Mouse (Mus musculus) gastrocnemius, adult 8-10 months (tissue): ENCODE measurements around the gene Arid5a. TPM values are rescaled to one million over a fixed set of nuclear protein-coding genes. Genes with fewer than 3 reads are reported as not detected.

ENCODE experiments used
- DNase-seq, 2 experiments: peaks; one replicate each; pipeline ENCODE4 v3.0.0; 2022; ENCODE audit warnings: low spot score in 2 of 2
- microRNA-seq: library from miRNA; unstranded; fragments of <30 nt; microRNA quantifications from one replicate; pipeline ENCODE4 v1.2.0, GENCODE M21; 2022
- total RNA-seq, 4 experiments: library from RNA; stranded (reverse); gene quantifications; 2 replicates each; pipeline ENCODE4 v1.2.4; 2022

Gene Arid5a
- total RNA-seq, 4 experiments from 2014 or later = 4.1 to 10.0 (median 7.3) TPM

DNA sequence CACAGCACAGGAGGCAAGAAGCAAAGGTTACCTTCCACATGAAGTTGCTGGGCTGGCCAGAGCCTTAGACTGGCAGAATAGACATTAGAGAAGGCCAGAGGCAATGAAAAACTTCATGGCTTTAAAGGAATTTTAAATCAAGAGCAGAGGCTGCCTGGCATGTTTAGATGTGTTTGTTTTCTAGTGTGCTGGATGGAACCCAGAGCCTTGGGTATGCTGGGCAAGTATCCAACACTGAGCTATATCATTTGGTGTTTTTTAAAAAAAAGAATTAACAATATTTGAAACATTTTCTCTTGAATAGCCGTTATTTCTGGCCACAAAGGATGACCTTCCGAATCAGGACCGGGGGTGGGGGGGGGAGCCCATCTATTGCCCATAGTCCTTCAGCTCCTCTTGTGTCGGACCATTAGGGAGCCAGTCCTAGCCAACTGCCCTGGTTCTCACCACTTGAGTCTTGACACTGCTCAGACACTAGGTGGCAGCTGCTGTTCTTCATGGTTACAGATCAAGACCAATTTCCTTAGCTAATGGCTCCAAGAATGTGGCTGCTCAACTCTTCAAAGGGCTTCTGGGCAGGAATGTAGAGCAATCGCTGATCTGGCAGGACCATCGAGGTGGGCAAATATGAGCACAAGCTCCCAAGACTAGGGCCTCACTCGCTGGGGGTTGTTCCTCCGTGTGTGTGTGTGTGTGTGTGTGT, 16.4 kb downstream of the Arid5a start:
- DNase-seq = no peak

DNA sequence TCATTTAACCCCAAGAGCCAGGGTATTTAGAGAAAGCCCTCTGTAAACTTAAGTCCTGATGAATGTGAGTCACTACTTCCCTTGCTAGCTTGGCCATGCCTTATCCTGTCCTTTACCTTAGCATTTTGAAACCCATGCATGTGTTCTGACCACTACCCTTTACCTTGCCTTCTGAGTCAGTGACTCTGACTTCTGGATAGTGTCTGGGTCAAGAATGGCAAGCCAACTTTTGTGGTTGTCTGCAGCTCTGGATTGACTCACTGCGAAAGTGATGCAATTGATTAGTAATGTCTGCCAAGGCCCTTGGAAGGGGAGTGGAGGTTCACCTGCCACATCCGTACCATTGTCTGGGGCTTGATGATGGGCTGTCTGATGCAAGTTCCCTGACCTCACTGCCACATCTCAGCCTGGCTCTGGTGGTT, 18.4 kb downstream of the Arid5a start:
- DNase-seq = no peak

DNA sequence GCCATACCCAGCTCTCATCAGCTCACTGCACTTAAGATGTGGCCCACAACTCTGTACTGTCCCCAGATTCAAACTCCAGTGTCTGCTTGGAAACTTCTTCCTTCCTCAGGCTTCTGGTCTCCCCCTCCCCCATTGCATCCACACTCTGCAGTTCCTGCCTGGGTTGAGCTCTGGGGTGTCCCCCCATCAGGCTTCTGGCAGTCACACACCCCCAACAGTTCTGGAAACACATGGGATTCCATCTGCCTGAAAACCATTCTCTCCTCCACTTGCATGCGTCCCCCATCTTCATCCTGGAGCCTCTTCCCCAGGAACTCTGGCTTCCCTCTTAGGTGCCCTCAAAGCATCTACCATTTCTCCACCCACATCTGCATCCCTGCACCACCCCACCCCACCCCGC, 19.3 kb downstream of the Arid5a start:
- DNase-seq = no peak

DNA sequence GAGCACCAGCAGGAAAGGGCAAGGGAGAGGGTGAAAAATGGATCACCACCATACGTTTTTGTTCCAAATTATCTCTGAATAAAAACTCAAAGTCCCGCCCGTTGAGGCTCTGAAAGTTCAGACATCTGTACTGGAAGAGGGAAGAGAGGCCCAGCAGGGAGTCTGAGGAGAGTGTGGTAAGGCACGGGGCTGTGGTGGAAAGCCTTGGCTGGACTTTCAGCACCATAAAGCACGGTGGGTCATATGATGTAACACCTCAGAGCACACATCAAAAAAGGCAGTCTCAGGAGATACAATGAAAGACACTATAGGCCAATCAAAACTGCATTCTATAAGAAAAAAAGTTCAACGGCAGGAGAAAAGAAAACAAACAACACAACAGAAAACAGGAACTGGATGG, 24.2 kb downstream of the Arid5a start:
- DNase-seq = no peak

DNA sequence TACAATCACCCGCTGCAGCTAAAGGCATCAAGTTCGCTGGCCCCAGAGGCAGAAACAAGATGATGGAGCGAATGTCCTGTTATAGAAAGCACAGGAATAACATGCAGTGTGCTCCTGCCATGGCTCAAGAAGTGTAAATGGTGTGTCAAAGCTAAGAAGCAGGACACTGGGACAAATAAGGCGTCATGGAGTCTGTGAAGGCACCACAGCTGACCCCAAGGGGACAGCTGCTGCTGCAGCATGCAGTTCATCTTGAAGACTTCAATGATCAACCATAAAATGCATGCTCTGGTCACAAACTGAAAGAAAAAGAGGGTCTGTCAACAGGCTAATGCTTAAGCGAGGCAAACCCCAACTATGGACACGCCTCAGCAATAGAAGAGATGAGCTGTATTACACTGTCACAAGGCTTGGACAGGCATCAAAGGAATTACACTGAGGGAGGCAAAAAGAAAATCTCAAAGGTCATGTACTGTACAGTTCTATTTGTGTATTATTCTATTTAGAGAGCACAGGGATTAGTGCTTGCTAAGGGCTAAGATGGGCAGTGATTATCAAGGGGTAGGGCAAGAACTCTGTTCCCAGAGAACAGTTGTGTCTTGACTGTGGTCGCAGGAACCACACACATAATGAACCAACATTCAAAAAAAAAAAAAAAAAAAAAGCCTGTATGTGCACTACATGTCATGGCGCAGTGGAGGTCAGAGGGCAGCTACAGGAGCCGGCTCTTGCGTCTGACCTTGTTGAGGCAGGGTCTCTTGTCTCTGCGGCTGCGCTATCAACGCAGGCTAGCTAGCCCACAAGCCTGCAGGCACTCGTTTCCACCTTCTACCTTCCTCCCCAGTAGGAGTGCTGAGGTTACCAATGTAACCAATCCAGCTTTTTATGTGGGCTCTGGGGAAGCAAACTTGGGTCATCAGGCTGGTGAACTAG, 25.7 kb downstream of the Arid5a start:
- DNase-seq = no peak

DNA sequence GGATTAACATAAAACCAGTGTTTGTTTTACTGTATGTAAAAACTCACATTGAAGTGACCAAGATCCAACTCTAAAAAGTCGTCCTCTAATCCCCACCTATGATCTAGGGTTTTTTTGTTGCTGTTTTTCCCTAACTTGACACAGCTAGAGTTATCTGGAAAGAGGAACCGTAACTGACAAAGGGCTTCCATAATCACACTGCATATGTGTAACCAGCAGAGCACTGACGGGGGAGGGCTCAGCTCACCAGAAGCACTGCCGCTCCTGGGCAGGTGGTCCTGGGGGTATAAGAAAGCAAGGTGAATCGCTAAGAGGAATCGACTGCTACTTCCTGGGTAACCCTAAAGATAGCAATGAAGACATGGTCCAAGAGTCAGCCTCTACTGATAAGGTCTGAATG, 35.0 kb downstream of the Arid5a start:
- no peak for DNase-seq

DNA sequence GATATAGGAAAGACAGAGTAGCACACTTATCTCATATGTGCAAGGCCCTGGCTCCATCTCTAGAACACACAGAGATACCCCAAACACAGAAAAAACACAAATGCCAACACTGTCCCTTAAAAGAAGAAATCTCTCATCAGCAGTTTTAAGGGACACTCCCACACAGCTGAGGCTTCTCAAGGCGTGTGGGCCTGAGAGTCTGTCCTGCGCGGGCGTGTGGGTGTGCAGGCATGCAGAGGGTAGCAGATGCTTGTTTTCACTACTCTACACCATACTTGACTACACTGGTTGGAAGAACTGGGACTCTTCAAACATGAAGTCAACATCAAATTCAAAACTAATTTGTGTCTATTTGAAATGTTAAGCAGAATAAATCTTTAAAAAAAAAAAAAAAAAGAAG, 44.8 kb downstream of the Arid5a start:
- no peak for DNase-seq

DNA sequence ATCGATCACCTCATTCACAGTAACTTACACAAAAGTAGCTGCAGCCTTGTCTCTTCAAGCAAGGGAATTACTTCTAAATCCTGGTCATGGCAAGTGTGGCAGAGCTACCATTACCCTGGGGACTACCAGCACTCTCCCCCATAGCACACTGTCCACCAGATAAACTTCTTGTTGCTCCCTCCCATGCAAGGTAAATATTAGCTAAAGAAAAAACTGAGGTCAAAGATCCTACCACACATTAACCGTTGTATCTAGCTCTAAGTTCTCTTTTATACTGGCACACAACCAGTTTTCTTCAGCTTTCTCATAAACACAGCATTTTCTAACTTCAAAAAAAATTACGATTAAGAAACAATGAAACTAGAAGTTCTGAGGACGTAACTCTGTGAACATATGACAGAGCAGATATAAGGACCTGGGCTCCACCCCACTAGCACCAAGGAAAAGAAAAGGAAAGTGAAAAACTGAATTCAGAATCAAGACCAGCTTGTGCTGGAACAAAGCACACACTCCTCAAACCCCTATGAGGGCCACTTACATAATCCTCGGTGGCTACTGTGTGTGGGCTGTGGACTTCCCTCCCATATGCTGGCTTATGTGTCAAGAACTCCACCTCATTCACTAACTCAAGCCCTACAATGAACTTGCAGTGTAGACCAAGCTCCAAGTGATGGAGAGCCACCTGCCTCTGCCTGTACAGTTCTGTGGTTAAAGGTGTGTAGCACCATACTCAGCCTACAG, 49.6 kb downstream of the Arid5a start:
- DNase-seq = no peak

DNA sequence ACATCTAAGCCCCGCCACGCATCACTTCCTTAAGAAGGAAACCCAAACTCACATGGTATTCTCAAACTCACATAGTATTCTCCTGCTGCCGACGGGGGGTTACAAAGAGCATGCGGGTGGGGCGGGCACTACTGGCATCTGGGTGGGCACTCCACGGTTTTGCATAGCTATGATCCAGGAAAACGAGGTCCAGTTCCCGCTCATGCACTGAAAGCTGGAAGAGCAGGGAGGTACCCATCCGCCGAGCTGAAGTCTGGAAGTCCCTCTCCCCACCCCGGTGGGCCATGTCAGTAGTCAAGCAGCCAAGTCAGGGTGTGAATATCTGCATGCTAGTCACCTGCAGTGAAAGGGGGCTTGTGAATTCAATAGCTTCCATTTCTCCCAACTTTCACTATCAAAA, 60.2 kb downstream of the Arid5a start:
- DNase-seq = no peak

DNA sequence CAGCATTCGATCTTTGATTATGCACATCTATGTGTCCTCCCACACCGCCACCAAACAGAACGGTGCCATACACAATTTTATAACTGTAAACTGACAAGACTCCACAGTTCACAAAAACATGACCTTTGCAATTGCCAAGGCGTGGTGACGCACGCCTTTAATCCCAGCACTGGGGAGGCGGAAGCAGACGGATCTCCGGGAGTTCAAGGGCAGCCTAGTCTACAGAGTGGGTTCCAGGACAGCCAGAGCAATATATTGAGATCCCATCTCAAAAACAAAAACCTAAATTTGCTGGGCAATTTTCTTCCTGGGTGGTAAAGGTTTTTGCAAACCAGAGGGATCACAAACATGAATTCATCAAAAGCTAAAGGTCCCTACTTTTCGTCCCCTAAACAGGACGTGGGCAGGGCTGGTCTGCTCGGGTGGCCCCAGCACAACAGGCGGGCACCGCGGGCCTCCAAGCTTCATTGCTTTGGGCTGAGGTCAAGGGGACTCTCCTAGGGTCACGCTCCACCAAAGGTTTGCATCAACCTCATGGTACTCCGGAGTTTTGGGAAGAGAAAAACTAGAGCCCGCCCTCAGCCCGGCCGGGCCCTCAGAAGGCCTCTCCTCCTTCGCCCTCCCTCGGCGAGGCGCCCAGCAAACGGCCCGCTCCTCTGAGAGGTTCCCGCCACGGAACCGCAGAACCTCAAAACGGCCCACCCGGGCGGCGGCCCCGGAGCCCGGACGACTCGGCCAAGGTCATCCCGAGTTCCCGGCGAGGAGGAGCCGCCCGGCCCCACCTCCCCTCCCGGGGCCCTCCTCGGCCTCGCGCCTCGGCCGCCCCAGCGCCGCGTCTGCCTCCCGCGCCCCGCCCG, 60.8 kb downstream of the Arid5a start:
- peak; percentile 39 to 52 for DNase-seq

DNA sequence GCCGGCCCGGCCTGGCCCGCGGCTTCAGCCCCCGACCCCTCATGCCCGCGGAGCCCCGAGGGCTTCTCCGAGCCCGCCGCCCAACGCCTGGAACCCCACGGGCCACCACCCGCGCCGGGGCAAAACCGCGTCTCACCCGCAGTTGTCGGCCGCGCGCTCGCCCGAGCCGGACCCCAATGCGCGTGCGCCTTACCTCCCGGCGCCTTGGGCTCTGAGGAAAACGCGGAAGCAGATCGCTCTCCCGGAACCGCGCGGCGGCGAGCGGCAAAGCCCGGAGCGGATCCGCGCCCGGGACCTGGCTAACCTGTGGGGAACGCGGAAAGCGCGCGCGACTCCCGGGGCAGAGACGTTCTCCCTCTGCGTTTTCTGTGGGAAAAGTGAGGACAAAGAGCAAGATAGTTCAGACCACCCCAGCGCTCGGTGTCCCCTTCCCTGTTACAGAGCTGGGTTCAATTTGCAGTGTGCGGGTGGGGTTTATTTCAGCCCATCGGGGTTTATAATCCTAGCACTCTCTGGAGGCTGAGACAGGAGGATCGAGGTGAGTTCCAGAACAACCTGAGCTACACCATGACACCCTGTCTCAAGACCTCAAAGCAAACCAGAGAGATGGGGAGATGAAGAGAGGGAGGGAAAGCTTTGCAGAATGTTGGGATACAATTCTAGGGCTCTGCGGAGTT, 61.6 kb downstream of the Arid5a start, which contains the start of gene Kansl3:
Kansl3 (minus strand) TSS at position 213 of the 677 bp plus-strand sequence.
- DNase-seq = peak; percentile 73 to 80

DNA sequence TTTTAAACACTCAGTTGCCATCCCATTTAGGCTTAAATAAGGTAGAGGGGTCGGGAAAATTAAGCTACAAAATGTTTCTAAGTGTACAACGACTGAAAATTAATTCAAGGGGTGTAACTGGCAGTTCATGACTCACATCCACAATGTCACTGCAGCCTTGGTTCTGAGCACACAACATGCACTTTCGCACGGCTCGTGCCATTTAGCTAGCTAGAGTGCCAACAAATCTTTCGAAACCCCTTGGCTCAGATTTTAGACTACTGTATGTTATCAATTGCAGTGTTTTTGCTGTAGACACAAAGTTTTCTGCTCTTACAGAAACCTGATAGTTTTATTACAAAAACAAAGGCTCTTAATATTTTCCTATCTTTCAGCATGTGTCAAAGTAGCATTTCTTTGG, 63.4 kb downstream of the Arid5a start:
- no peak for DNase-seq

DNA sequence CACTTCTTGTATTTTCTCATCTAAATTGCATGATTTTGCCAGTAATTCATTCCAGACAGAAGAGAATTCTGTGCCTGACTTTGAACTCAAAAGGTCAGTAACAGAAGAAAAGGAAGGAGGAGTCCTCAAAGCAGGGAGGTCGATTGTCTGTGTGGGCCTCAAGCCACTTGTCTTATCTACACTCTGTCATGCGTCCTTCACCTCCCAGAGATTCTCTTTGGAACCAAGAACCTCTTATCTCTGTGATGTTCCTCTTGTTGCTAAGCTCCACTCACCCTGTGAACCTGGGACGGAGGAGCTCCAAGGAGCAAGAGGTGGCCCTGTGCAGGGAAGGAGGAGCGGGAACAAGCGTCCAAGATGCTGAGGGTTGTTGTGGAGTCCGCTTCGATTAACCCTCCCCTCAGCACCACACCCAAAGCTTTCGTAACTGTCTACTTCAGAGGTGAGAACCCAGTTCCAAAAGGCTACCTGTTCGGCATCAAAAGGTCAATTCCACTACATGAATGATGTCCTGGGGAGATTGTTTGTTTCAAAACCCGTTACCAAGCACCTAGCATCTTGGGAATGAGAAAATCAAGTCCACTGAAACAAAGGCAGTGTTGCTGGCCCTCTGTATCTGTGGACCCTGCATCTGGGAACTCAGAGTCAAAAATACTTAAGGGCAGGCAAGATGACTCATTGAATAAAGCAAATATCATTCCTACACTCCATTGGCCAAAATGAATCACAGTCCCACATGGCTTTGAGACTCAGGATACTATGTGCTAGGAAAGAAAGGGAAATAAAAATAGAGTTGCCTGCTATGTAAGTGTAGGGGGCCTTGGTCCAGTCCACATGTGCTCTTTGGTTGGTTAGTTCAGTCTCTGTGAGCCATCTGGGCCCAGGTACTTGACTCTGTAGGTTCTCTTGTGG, 64.7 kb downstream of the Arid5a start, which contains the start of gene Fer1l5:
Fer1l5 (plus strand) TSS at position 358 of the 912 bp plus-strand sequence.
- no peak for DNase-seq

Small RNA genes lying within 50 kb of the gene (microRNA-seq; reads per million reads assigned to microRNA genes)
- gene Mir6898 = not detected

Other genes with a start within 250 kb of the Arid5a start
- 10 to 100 TPM; 19.3 to 23.2 (median 20.8) TPM for gene Hs6st1, start 239.3 kb upstream of the Arid5a start, total RNA-seq
- 10 to 100 TPM; 27.1 to 32.6 (median 27.3) TPM for gene Uggt1, start 63.0 kb upstream of the Arid5a start, total RNA-seq
- gene Neurl3, start 33.1 kb upstream of the Arid5a start, total RNA-seq = 1 to 10 TPM in 1 of 4 experiments, under 1 TPM in 3; 0.27 to 1.1 (median 0.40) TPM
- gene Kansl3, start 61.4 kb downstream of the Arid5a start, total RNA-seq = 10 to 100 TPM; 34.1 to 50.1 (median 38.7) TPM
- gene Fer1l5, start 64.6 kb downstream of the Arid5a start, total RNA-seq = not detected
- 10 to 100 TPM; 19.9 to 24.7 (median 22.6) TPM for gene Lman2l, start 137.5 kb downstream of the Arid5a start, total RNA-seq
- 1 to 10 TPM; 4.9 to 7.7 (median 5.1) TPM for gene Cnnm4, start 163.9 kb downstream of the Arid5a start, total RNA-seq
- 10 to 100 TPM in 3 of 4 experiments, 1 to 10 TPM in 1; 8.9 to 12.8 (median 11.3) TPM for gene Cnnm3, start 204.1 kb downstream of the Arid5a start, total RNA-seq
- 1,000 to 10,000 TPM; 2,275 to 3,003 (median 2,494) TPM for gene Ankrd23, start 229.2 kb downstream of the Arid5a start, total RNA-seq
- gene Gm42417, start 231.7 kb downstream of the Arid5a start, total RNA-seq = 1,000 to 10,000 TPM in 3 of 4 experiments, 100 to 1,000 TPM in 1; 926 to 1,454 (median 1,403) TPM
- gene Ankrd39, start 239.7 kb downstream of the Arid5a start, total RNA-seq = 1 to 10 TPM; 6.3 to 9.7 (median 9.4) TPM